Mouse (Mus musculus) heart, embryonic 11.5 days (tissue): Measurements from ENCODE around the gene Gripap1. TPM values are rescaled to one million over a fixed set of nuclear protein-coding genes. Genes with fewer than 3 reads are reported as not detected.

ENCODE experiments used
- ATAC-seq: fragments of 200-750 bp; cut with Nextera tagmentation; replicated peaks from 2 replicates; pipeline ENCODE4 v1.8.0; 2017; ENCODE audit warnings: moderate library complexity; ENCODE audit not compliant: insufficient number of reproducible peaks, low FRiP score, low TSS enrichment
- H3K27ac ChIP-seq: fragments of 300-500 bp; sonication (generic); 2 replicates; pipeline ENCODE4 v1.5.1; 2014; ENCODE audit warnings: mild to moderate bottlenecking, low read depth, low read length
- H3K27me3 ChIP-seq: fragments of 300-500 bp; sonication (generic); 2 replicates; pipeline ENCODE4 v1.6.1; 2014; ENCODE audit warnings: mild to moderate bottlenecking, low read length, mixed read lengths; ENCODE audit not compliant: control insufficient read depth, insufficient read depth
- H3K36me3 ChIP-seq: fragments of 300-500 bp; sonication (generic); 2 replicates; pipeline ENCODE4 v1.6.1; 2014; ENCODE audit warnings: mild to moderate bottlenecking, low read length, moderate library complexity, mixed read lengths; ENCODE audit not compliant: control insufficient read depth, insufficient read depth
- H3K4me1 ChIP-seq: fragments of 300-500 bp; sonication (generic); 2 replicates; pipeline ENCODE4 v1.6.1; 2014; ENCODE audit warnings: low read length; ENCODE audit not compliant: control insufficient read depth, insufficient read depth
- H3K4me2 ChIP-seq: fragments of 300-500 bp; sonication (generic); 2 replicates; pipeline ENCODE4 v1.6.1; 2014; ENCODE audit warnings: mild to moderate bottlenecking, moderate library complexity
- H3K4me3 ChIP-seq: fragments of 300-500 bp; sonication (generic); 2 replicates; pipeline ENCODE4 v1.5.1; 2014; ENCODE audit warnings: low read depth, low read length
- H3K9ac ChIP-seq: fragments of 300-500 bp; sonication (generic); 2 replicates; pipeline ENCODE4 v1.6.1; 2014; ENCODE audit warnings: mild to moderate bottlenecking, low read depth, low read length, moderate library complexity
- H3K9me3 ChIP-seq: fragments of 300-500 bp; sonication (generic); replicated peaks from 2 replicates; pipeline ENCODE4 v1.6.1; 2016; ENCODE audit warnings: low read length; ENCODE audit not compliant: control insufficient read depth
- WGBS: fragments of 180-500 bp; shearing (Covaris S2); extraction: QIAGEN DNeasy Blood & Tissue Kit; methylation state at CpG from one replicate; pipeline ENCODE4 v1.1.7; 2014; ENCODE audit not compliant: insufficient replicate concordance; 5-methylcytosine and 5-hydroxymethylcytosine counted together
- polyA plus RNA-seq: library from polyadenylated mRNA; unstranded; fragments of >200 nt; fragmentation: Nextera tagmentation; extraction: Ambion mirVana; gene quantifications from 2 replicates; pipeline ENCODE4 v1.2.1, GENCODE M21; 2014

Gene Gripap1
- polyA plus RNA-seq, 1 experiment from 2014 or later = 26.8 TPM

DNA sequence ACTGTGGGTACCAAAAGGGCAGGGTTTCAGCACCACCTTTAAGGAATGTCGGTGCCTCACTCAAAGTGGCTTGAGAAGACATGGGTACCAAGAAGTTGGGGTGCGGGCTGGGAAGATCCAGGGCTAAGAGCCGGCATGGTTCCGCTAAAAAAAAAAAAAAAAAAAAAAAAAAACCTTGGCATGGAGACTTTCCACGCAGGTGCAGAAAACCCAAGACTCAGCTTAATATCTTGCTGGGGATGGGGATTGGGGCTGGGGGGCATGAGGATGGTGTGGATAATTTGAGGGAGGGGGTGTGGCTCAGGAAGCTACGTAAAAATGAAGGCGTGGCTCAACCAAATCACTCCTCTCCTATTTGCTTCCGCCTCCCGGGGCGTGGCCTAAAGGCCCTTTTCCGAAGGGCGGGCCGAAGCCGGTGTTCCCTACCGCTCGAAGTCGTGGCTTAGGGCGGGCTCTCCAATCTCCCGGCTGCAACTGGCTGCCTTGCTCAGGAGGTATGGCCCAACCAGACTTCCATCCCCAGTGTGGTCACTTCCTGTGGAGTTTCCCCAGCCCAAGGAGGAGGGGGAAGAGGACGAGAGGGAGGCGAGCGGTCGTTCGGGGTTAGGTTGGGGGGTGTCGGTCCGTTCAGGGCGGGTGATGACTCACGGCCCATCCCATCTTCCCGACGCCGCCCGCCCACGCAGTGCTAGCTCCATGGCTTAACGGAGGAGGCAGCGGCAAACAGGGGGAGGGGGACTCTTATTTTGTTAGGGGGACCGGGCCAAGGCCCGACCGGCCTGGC, 27.2 kb upstream of the Gripap1 start, which contains the start of gene Tfe3:
Tfe3 (plus strand) TSS at position 424 of the 784 bp plus-strand sequence.
- 16% methylated on average over 38 of the region's 38 CpGs for WGBS
- Histone ChIP-seq H3K27ac (peak within 1 kb of the TSS; percentile 73), H3K9ac (peak within 1 kb of the TSS; percentile 73), H3K27me3 (no peaks in the 10 kb centered on the region), H3K4me1 (peaks cover 11% of the 10 kb centered on the region; the same call in 1 of the 2 replicates), H3K9me3 (no peaks in the 10 kb centered on the region), H3K36me3 (peaks cover under 1% of the 10 kb centered on the region; the same call in 1 of the 2 replicates), H3K4me3 (peak within 1 kb of the TSS; percentile 64), H3K4me2 (peak within 1 kb of the TSS; percentile 73)
- ATAC-seq = peak; percentile 90

DNA sequence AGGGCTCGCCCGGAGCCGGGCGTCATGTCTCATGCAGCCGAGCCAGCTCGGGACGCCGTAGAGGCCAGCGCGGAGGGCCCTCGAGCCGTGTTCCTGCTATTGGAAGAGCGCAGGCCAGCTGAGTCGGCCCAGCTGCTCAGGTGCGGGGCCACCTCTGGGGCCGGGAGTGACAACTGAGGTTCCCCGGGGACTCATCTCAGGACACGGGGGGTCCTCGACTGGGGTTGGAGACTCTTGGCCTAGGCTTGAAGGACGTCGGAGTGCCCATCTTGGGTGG, 26.7 kb upstream of the Gripap1 start:
- Histone ChIP-seq H3K9me3 (no peaks in the 10 kb centered on the region), H3K9ac (peak overlapping the region; percentile 73), H3K27ac (peak overlapping the region; percentile 73), H3K27me3 (no peaks in the 10 kb centered on the region), H3K36me3 (peaks cover 3% of the 10 kb centered on the region; the same call in 1 of the 2 replicates), H3K4me3 (peak overlapping the region; percentile 64), H3K4me2 (peak overlapping the region; percentile 73), H3K4me1 (peaks cover 11% of the 10 kb centered on the region; the same call in 1 of the 2 replicates)
- ATAC-seq = no peak; the same call in 1 of the 2 replicates
- 15% methylated on average over 21 of the region's 21 CpGs for WGBS

DNA sequence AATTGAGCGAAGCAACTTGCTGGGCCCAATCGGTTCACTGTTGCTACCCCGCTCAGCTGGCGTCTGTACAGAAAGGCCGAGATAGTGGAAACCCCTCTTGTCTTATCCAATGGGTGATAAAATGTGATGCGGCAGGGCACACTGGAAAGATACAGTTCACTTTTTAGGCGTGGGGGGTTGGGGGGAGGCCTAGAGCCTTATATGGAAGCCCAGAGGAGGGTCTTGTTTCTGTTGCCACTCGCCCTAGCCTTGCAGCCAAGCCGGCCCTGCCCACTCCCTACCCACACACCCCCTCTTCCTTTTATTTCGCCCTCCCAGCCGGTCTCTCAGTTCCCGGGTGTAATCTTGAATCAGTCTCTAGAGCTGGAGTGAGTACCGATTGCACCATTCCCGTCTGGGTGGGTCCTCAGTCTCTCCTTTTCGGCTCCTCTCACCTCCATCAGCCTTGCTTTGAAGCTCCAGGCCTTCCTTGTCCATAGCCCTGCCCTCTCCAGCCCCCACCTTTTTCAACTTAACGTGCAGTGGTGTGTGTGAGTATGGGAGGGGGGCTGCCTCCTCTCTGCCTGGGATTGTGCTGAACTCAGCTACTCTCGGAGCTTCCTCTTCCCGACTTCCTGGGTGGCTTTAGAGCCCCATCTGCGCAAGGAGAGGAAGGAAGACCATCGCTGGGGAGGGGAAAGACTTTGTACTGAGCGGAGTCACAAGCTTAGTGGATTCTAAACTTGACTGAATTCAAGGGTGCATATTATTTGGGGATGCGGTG, 25.8 kb upstream of the Gripap1 start:
- no peak for ATAC-seq
- WGBS = 12% methylated on average over 22 of the region's 22 CpGs
- H3K36me3 ChIP-seq = peaks cover 3% of the 10 kb centered on the region; the same call in 1 of the 2 replicates
- 0 out of 2 replicates have a peak overlapping the region, but pooled peaks have one; percentile 46 for H3K27ac ChIP-seq
- no peaks in the 10 kb centered on the region for H3K27me3 ChIP-seq
- H3K4me1 ChIP-seq = peaks cover 11% of the 10 kb centered on the region; the same call in 1 of the 2 replicates
- peak overlapping the region; percentile 64 for H3K4me3 ChIP-seq
- no peaks in the 10 kb centered on the region for H3K9me3 ChIP-seq
- peak overlapping the region; percentile 73 for H3K9ac ChIP-seq
- H3K4me2 ChIP-seq = peak overlapping the region; percentile 73

DNA sequence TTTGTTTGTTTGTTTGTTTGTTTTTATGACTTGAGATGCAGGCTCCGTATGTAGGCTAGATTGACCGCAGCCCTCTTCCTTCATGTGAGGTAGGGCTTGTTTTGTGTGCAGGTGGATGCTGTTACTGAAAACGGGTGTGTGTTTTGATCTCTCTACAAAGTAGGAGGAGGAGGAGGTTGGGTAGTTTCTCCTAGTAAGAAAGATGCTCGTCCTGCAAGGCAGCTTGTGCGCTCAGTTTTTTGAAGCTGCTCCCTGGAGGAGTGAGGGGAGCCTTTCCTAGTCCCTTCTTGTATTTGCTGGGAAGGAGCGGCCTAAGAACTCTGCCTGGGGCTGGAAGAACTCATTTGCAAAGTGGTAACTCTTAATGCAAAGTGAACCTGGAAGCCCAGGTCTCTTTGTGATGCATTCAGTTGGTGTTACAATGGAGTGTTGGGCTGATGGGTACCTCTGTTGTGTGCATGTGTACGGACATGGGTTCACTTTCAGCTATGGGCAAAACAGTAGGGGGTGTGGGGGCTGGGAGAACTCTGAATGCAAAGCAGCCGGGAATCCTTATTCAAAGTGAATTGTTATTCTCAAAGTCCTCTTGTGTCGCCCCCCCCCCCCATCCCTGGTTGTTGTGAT, 24.8 kb upstream of the Gripap1 start:
- Histone ChIP-seq H3K4me1 (peaks cover 11% of the 10 kb centered on the region; the same call in 1 of the 2 replicates), H3K36me3 (peaks cover 3% of the 10 kb centered on the region; the same call in 1 of the 2 replicates), H3K9ac (peak overlapping the region; percentile 73; the same call in 1 of the 2 replicates), H3K4me2 (peak overlapping the region; percentile 73), H3K27me3 (no peaks in the 10 kb centered on the region), H3K4me3 (peak overlapping the region; percentile 64), H3K27ac (no peak overlapping the region), H3K9me3 (no peaks in the 10 kb centered on the region)
- ATAC-seq = no peak
- 17% methylated on average over 9 of the region's 9 CpGs for WGBS

DNA sequence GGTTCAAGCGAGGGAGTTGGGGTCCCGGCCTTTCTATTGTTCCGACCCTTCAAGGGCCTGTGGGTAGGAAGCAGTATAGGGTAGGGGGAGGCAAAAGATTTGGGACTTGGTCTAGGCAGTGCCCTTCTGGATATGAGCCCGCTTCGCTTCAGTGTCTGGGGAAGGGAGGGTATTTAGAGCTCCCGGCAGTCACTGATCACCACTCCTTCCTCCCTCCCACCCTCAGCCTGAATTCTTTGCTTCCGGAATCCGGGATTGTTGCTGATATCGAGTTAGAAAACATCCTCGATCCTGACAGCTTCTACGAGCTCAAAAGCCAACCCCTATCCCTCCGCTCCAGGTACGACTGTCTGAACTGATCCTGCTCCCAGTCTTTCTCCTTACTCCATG, 24.3 kb upstream of the Gripap1 start:
- peak overlapping the region; percentile 46; the same call in 1 of the 2 replicates for H3K9ac ChIP-seq

DNA sequence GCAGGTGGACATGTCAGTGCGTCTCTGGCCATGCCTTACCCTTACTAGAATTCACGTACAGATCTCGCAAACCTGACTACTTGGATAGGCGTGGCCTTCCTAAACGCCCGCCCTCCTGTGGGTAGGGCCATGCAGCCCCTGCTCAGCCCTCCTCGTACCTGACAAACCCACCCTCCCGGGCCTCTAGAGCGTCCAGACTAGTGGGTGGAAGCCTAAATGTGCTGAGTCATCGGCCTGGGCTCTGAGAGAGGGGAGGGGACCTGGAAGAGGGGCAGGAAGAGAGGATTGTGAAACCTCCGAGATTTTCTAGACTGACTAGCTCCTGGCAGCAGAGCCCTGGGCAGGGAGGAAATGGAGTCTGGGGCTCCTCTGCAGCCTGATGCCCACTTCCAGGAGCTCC, 23.8 kb upstream of the Gripap1 start:
- H3K9ac ChIP-seq = peak overlapping the region; percentile 46; the same call in 1 of the 2 replicates
- H3K27ac ChIP-seq = peak overlapping the region; percentile 41
- peaks cover 11% of the 10 kb centered on the region; the same call in 1 of the 2 replicates for H3K4me1 ChIP-seq
- ATAC-seq = peak; percentile 73
- H3K36me3 ChIP-seq = peaks cover 3% of the 10 kb centered on the region; the same call in 1 of the 2 replicates
- 12% methylated on average over 11 of the region's 11 CpGs for WGBS
- peak overlapping the region; percentile 38 for H3K4me3 ChIP-seq
- no peaks in the 10 kb centered on the region for H3K9me3 ChIP-seq
- no peaks in the 10 kb centered on the region for H3K27me3 ChIP-seq
- H3K4me2 ChIP-seq = peak overlapping the region; percentile 73

More for the DNA sequence above, 24.3 kb upstream of the Gripap1 start:
- Histone ChIP-seq H3K27ac (peak overlapping the region; percentile 41; the same call in 1 of the 2 replicates), H3K4me2 (peak overlapping the region; percentile 73), H3K36me3 (peaks cover 3% of the 10 kb centered on the region; the same call in 1 of the 2 replicates), H3K27me3 (no peaks in the 10 kb centered on the region), H3K4me1 (peaks cover 11% of the 10 kb centered on the region; the same call in 1 of the 2 replicates), H3K9me3 (no peaks in the 10 kb centered on the region), H3K4me3 (peak overlapping the region; percentile 38)
- ATAC-seq = no peak
- WGBS = 24% methylated on average over 13 of the region's 13 CpGs

DNA sequence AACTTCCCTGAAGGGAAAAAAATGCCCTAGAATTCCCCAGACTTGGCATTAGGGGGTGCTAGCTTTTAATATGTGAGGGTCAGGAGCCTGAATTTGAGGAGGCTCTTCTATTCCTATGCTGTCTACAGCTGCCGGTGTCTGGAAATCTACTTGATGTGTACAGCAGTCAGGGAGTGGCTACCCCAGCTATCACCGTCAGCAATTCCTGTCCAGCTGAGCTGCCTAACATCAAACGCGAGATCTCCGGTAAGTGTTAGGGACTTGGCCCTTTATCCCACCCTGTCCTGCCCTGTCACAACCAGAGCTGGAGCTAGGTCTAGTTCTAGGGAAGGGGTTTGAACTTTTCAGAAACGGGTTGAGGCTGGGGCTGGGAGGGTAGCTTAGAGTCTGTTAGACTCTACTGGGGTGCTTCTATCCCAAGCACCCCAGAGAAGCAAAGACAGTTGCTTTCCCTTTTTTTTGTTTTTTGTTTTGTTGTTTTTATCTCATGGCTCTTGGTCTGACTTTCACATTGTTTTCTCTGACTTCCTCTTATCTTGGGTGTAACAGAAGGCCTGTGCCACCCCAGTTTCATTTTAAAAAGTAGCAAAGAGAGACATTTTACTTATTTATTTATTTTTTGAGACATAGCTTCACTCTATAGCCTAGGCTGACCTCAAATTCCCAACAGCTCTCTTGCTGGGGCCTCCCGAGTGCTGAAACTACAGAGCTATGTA, 20.1 kb upstream of the Gripap1 start:
- WGBS = 78% methylated on average over 7 of the region's 7 CpGs
- no peak for ATAC-seq
- peaks cover 3% of the 10 kb centered on the region; the same call in 1 of the 2 replicates for H3K36me3 ChIP-seq

More for the DNA sequence above, 20.1 kb upstream of the Gripap1 start:
- H3K4me2 ChIP-seq = no peak overlapping the region
- no peak overlapping the region for H3K4me3 ChIP-seq
- H3K9me3 ChIP-seq = no peaks in the 10 kb centered on the region
- H3K9ac ChIP-seq = no peak overlapping the region
- peaks cover 7% of the 10 kb centered on the region; the same call in 1 of the 2 replicates for H3K4me1 ChIP-seq
- no peaks in the 10 kb centered on the region for H3K27me3 ChIP-seq
- H3K27ac ChIP-seq = no peak overlapping the region
